Mouse (Mus musculus) ovary, adult 10 weeks (tissue): ENCODE results near the gene Pou6f1. TPM values are rescaled to one million over a fixed set of nuclear protein-coding genes. Genes with fewer than 3 reads are reported as not detected.

Source experiments
- polyA plus RNA-seq: library from polyadenylated mRNA; stranded (reverse); fragments of 350-450 nt; fragmentation: Illumina TruSeq; extraction: RNeasy Lipid Tissue Mini Kit (QIAGEN cat#74804); gene quantifications from one replicate; pipeline ENCODE4 v1.2.3, GENCODE M21; 2014

The Pou6f1 gene
- polyA plus RNA-seq: 3.8 TPM

DNA sequence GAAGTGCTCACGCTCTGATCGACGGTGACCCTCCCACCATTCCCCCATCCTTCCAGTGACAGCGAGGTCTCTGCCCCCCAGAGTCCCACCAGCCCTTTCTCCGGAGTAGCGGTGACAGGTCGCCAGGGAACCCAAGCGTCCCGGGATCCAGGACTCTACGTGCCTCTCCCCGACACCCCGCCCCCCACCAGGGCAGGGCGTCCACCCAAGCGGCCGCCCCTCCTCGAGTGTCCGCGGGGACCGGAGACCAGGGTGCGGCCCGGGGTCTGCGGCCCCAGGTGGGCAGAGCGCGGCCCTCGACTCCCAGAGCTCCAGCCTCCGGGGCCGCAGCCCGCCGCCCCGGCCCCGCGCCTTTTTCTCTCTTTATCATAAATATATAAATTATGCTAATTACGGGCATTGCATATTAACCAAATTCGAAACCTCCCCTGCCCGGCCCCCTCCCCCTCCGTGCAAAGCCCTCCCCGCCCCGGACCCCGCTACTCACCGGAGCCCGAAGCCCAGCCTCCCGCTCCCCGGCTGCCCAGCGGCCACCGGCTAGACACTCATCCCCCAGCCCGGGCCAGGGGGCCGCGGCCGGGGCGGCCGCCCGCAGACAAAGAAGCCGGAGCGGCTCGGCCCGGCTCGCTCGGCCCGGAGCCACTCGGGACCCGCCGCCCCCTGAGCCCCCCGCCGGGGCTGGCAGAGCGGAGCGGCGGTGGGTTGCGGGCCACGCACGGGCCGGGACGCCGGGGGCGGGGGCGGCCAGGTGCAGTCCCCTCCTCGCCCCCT lies at the start of gene Pou6f1:
Pou6f1 (minus strand) TSS at position 709 of the 771 bp plus-strand sequence.

DNA sequence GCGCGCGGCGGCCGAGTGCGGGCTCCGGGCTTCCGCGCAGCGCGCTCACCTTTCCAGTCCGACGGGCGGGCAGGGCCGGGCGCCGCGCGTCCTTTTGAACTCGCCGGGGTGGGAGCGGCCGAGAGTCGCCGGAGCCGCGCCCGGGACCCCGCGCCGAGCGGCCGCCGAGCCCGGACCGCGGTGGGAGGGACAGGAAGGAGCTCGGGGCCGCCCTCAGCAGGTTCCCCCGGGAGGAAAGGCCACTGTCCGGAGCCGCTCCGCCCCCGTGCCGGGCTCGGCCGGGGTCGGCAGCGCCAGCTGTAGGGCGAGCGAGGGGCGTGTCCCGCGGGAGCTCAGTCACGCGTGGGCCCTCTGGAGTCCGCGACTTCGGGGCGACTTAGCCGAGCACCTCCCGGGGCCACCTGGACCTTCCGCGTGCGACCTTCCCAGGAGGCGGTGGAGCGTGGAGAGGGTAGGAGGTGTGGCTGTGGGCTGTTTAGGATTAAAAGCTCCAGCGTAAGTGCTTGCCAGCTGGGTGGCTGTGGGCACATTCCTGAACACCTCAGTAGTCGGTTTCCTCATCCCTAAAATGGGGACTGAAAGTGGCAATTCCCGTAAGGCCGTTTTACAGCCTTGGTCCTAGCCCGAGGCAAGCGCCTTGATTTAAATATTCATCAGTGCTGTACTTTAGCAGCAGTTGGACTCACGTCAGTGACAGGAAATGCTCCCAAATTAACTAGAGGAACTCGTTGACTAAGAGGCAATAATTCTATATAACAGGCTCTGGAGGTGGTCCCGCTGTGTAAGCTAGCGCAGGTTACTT lies 37.1 kb upstream of the Pou6f1 start, which contains the start of gene Smagp:
Smagp (minus strand) TSS at position 241 of the 802 bp plus-strand sequence.

DNA sequence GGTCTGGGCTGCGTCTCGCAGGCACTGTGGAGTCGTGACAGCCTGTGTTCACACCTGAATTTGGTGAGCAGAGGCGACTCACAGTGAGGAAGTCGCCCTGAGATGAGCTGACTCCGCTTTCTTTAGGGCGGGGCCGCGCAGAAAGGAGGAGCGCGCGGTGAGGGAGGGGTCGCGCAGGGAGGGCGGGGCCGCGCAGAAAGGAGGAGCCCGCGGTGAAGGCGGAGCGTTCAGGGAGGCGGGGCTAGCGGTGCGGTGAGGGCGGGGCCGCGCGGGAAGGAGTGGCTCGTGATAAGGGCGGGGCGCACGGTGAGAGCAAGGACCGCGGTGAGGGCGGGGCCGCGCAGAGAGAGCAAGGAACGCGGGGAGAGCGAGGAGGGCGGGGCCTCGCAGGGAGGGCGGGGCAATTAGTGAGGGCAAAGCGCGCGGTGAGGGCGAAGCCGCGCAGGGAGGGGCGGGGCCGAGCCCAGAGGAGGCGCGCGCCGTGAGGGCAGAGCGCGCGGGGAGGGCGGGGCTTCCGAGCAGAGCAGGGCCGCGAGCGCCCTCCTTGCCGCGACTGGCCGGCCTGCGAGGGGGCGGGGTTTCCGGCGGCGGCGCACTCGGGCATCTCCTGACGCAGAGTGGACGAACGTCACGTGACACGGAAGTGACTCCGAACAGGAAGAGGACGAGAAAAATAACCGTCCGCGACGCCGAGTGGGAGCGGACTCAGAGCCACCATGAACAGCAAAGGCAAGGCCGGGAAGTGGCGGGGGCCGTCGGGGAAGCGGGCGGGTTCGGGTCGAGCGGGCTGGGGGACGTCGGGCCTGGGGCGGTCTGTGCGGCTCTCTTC lies 15.4 kb upstream of the Pou6f1 start, which contains the start of gene Dazap2:
Dazap2 (plus strand) TSS at position 354 of the 829 bp plus-strand sequence.

DNA sequence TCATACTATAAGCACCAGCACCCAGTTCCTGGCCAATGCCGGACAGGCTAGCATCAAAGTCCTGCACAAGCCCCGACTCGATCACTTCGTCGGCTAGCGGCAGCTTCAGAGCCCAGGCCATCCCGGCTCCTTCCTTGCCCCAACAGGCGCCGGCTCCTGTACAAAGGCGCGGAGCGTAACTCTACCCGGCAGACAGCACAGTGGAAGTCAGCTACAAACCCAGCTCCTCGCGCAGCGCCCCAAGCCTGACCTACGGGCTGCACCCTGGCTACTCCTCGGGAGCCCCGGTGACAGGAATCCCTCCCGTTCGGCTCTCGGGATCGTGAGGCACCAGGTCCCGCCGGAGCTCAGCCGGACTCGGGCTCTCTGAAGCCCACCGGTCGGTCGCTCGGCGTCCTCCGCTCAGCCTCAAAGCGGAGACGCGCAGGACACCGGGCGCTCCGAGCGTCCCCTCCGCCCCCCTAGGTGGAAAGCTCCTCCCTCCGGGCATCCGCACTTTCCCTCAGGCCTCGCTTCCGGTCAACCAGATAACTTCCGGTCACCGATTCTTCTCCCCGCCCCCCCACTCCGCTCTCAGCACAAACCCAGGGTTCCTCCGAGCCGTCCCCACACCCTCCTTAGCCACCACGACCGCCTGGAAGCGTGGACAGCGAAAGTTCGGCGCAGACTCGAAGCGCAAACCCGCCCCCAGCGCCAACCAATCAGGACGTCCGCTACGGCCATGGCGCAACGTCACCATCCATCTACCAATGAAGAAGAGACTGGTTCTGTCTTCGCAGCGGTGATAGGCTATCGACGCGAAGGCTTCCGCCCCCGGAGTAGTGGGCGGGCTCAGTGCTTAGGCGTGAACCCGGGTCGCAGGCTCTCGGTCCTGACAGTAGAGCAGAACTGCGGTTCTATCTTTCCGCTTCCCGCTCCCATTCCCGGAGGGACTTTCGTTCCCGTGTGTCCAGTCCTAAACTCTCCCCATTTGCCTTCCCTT lies 48.2 kb downstream of the Pou6f1 start, which contains the start of gene Tfcp2:
Tfcp2 (minus strand) TSS at position 683 of the 982 bp plus-strand sequence.

Other genes with a start within 250 kb of the Pou6f1 start
- gene Methig1, start 246.8 kb downstream of the Pou6f1 start, polyA plus RNA-seq: not detected
- gene Mettl7a2, start 246.8 kb downstream of the Pou6f1 start, polyA plus RNA-seq: 2.7 TPM
- gene Higd1c, start 235.4 kb downstream of the Pou6f1 start, polyA plus RNA-seq: not detected
- not detected for gene Gm5475, start 177.8 kb downstream of the Pou6f1 start, polyA plus RNA-seq
- 8.7 TPM for gene Slc11a2, start 174.9 kb downstream of the Pou6f1 start, polyA plus RNA-seq
- 20.9 TPM for gene Letmd1, start 131.0 kb downstream of the Pou6f1 start, polyA plus RNA-seq
- gene Csrnp2, start 104.5 kb downstream of the Pou6f1 start, polyA plus RNA-seq: 6.5 TPM
- gene Tfcp2, start 48.0 kb downstream of the Pou6f1 start, polyA plus RNA-seq: 8.3 TPM
- gene Dazap2, start 15.4 kb upstream of the Pou6f1 start, polyA plus RNA-seq: 205 TPM
- gene Smagp, start 37.0 kb upstream of the Pou6f1 start, polyA plus RNA-seq: not detected
- gene Bin2, start 69.6 kb upstream of the Pou6f1 start, polyA plus RNA-seq: 1.1 TPM
- gene Cela1, start 87.9 kb upstream of the Pou6f1 start, polyA plus RNA-seq: 1.0 TPM
- 0.88 TPM for gene Galnt6, start 129.4 kb upstream of the Pou6f1 start, polyA plus RNA-seq
- 10.7 TPM for gene Slc4a8, start 161.8 kb upstream of the Pou6f1 start, polyA plus RNA-seq